Mouse (Mus musculus) ES-Bruce4 (cell line): ENCODE measurements around the gene Shisa9.

Experiments used
- CTCF ChIP-seq: IDR thresholded peaks from one replicate; pipeline ENCODE4 v1.8.1; 2011; ENCODE audit warnings: low read depth, low read length
- POLR2A ChIP-seq: IDR thresholded peaks from one replicate; pipeline ENCODE4 v1.8.1; 2011; ENCODE audit warnings: low read length; ENCODE audit not compliant: insufficient read depth

DNA sequence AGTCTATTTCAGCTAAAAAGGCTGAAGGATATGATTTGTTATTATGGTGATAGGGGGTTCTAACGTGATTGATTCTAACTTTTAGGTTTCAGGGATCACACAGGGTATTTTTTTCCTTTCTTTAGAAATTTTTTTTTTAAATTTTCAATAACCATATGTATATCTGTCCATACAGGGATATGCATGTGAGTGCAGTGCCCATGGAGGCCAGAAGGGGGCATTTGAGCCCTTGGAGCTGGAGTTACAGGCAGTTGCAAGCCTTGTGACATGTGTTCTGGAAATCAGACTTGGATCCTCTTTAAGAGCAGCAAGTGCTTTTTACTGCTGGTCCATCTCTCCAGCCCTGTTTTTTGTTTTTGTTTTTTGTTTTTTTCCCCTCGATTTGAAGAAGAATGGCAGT is 16.3 kb upstream of the Shisa9 start:
- TF ChIP-seq CTCF (peak; percentile 41), POLR2A (no peak)
